11 mouse cellular contexts compared by ENCODE assay signal in genomic region chr1:179847173-179847572, GRCm38 (mm10). TPM values are rescaled to one million over a fixed set of nuclear protein-coding genes. Genes with fewer than 3 reads are reported as not detected.
DNase-seq lines count a peak whose midpoint lies in the region; ATAC-seq and TF ChIP-seq lines count a peak whose summit lies in the region.
"Had no signal": no experiment of that assay in that cellular context is flagged by ENCODE, and none has a peak within 500 bp of the region (broad histone marks: within the 10 kb centered on the region; RNA-seq: fewer than 3 reads in every experiment).

No protein-coding gene starts in this region.

- no peak for ATAC-seq in heart, embryonic 14.5 days (ENCODE audit: insufficient number of reproducible peaks, insufficient read depth, low FRiP score, low read depth)
- ATAC-seq in lung, embryonic 16.5 days (ENCODE audit: low read depth): no peak
- ATAC-seq in limb, embryonic 14.5 days (ENCODE audit: low FRiP score, low read depth): no peak
- ATAC-seq in midbrain, embryonic 14.5 days (ENCODE audit: low FRiP score, low TSS enrichment): no peak
- no peak for ATAC-seq in neural tube, embryonic 15.5 days (ENCODE audit: low FRiP score)

- peak overlapping the region; percentile 75; the same call in 1 of the 2 replicates for H3K9ac ChIP-seq in heart, embryonic 14.5 days (ENCODE audit: low read length)
- H3K9ac ChIP-seq in lung, embryonic 16.5 days (ENCODE audit: low read length): peak overlapping the region; percentile 75
- H3K9ac ChIP-seq in limb, embryonic 14.5 days (ENCODE audit: low read depth, low read length, severe bottlenecking): peak overlapping the region; percentile 38; the same call in 1 of the 2 replicates
- H3K9ac ChIP-seq in midbrain, embryonic 14.5 days (replicated peaks; ENCODE audit: low read length): no peak overlapping the region
- no peak overlapping the region for H3K9ac ChIP-seq in neural tube, embryonic 15.5 days (replicated peaks)

- H3K4me2 ChIP-seq in heart, embryonic 14.5 days (ENCODE audit: low read length): peak overlapping the region; percentile 65
- H3K4me2 ChIP-seq in lung, embryonic 16.5 days (ENCODE audit: low read depth, low read length): peak overlapping the region; percentile 73; the same call in 1 of the 2 replicates
- peak overlapping the region; percentile 71; the same call in 1 of the 2 replicates for H3K4me2 ChIP-seq in limb, embryonic 14.5 days (replicated peaks; ENCODE audit: low read depth, low read length, severe bottlenecking)
- no peak overlapping the region for H3K4me2 ChIP-seq in midbrain, embryonic 14.5 days (ENCODE audit: low read length)
- H3K4me2 ChIP-seq in neural tube, embryonic 15.5 days: no peak overlapping the region

- 0 out of 4 replicates have a peak overlapping the region, but pooled peaks of 1 of the 2 experiments have one; percentile 50 for H3K4me3 ChIP-seq in heart, embryonic 14.5 days (ENCODE audit: control insufficient read depth in 1 of 2, insufficient read depth in 1 of 2, low read depth in 1 of 2, low read length in 2 of 2)
- no peak overlapping the region for H3K4me3 ChIP-seq in lung, embryonic 16.5 days (ENCODE audit: low read length)
- no peak overlapping the region for H3K4me3 ChIP-seq in limb, embryonic 14.5 days (replicated peaks; ENCODE audit: low read length)
- H3K4me3 ChIP-seq in midbrain, embryonic 14.5 days (replicated peaks; ENCODE audit: low read depth, low read length): no peak overlapping the region
- H3K4me3 ChIP-seq in neural tube, embryonic 15.5 days (replicated peaks): no peak overlapping the region

- WGBS in heart, embryonic 14.5 days: 47% methylated on average over 7 of the region's 7 CpGs
- 39% methylated on average over 7 of the region's 7 CpGs for WGBS in lung, embryonic 16.5 days
- WGBS in limb, embryonic 14.5 days: 45% methylated on average over 7 of the region's 7 CpGs
- 61% methylated on average over 7 of the region's 7 CpGs for WGBS in midbrain, embryonic 14.5 days
- 46% methylated on average over 7 of the region's 7 CpGs for WGBS in neural tube, embryonic 15.5 days

- no peak for TF ChIP-seq POLR2A in limb, embryonic 14.5 days (IDR thresholded peaks at IDR 0.05; ENCODE audit: borderline replicate concordance, extremely low read depth, insufficient read depth, insufficient read length)

- H3K27ac ChIP-seq in heart, embryonic 14.5 days (replicated peaks in 1 of 2; ENCODE audit: control insufficient read depth in 1 of 2, insufficient read depth in 1 of 2, low read depth in 2 of 2, low read length in 2 of 2): no peak overlapping the region
- no peak overlapping the region for H3K27ac ChIP-seq in lung, embryonic 16.5 days (ENCODE audit: low read length)
- no peak overlapping the region for H3K27ac ChIP-seq in limb, embryonic 14.5 days (replicated peaks; ENCODE audit: low read depth, low read length)
- H3K27ac ChIP-seq in midbrain, embryonic 14.5 days (replicated peaks; ENCODE audit: low read depth, low read length): no peak overlapping the region
- H3K27ac ChIP-seq in neural tube, embryonic 15.5 days (replicated peaks): no peak overlapping the region
- H3K27ac ChIP-seq: midbrain, embryonic 15.5 days had no signal

- DNase-seq in heart, adult 9 months (ENCODE audit: low spot score in 2 of 2): no peak
- DNase-seq in lung, postnatal 4 days: no peak
- no peak for DNase-seq in limb, embryonic 14.5 days (ENCODE audit: low spot score)
- DNase-seq in midbrain, embryonic 14.5 days: no peak

- H3K27me3 ChIP-seq in heart, embryonic 14.5 days (ENCODE audit: control insufficient read depth, insufficient read depth, low read length): no peaks in the 10 kb centered on the region
- no peaks in the 10 kb centered on the region for H3K27me3 ChIP-seq in lung, embryonic 16.5 days (ENCODE audit: control insufficient read depth, insufficient read depth, low read depth, low read length)
- H3K27me3 ChIP-seq in limb, embryonic 14.5 days (ENCODE audit: control insufficient read depth, insufficient read depth, low read length): no peaks in the 10 kb centered on the region
- no peaks in the 10 kb centered on the region for H3K27me3 ChIP-seq in midbrain, embryonic 14.5 days (ENCODE audit: control insufficient read depth, insufficient read depth, low read length)
- H3K27me3 ChIP-seq in neural tube, embryonic 15.5 days (replicated peaks): no peaks in the 10 kb centered on the region
- H3K27me3 ChIP-seq: midbrain, embryonic 15.5 days had no signal

- no peaks in the 10 kb centered on the region for H3K36me3 ChIP-seq in heart, embryonic 14.5 days (ENCODE audit: control insufficient read depth, insufficient read depth, low read length)
- no peaks in the 10 kb centered on the region for H3K36me3 ChIP-seq in lung, embryonic 16.5 days (ENCODE audit: control insufficient read depth, insufficient read depth, low read length)
- no peaks in the 10 kb centered on the region for H3K36me3 ChIP-seq in limb, embryonic 14.5 days (ENCODE audit: control insufficient read depth, insufficient read depth, low read length)
- H3K36me3 ChIP-seq in midbrain, embryonic 14.5 days (ENCODE audit: control insufficient read depth, insufficient read depth, low read length): no peaks in the 10 kb centered on the region
- no peaks in the 10 kb centered on the region for H3K36me3 ChIP-seq in neural tube, embryonic 15.5 days
- H3K36me3 ChIP-seq: midbrain, embryonic 15.5 days had no signal

- no peaks in the 10 kb centered on the region for H3K9me3 ChIP-seq in heart, embryonic 14.5 days (ENCODE audit: control insufficient read depth, low read length)
- H3K9me3 ChIP-seq in lung, embryonic 16.5 days (ENCODE audit: control insufficient read depth, low read length): no peaks in the 10 kb centered on the region
- H3K9me3 ChIP-seq in limb, embryonic 14.5 days (ENCODE audit: control insufficient read depth, low read length): no peaks in the 10 kb centered on the region
- no peaks in the 10 kb centered on the region for H3K9me3 ChIP-seq in midbrain, embryonic 14.5 days (ENCODE audit: control insufficient read depth, low read length)
- H3K9me3 ChIP-seq in neural tube, embryonic 15.5 days (replicated peaks): no peaks in the 10 kb centered on the region
- H3K9me3 ChIP-seq: midbrain, embryonic 15.5 days had no signal

- H3K4me1 ChIP-seq in heart, embryonic 14.5 days (ENCODE audit: control insufficient read depth in 2 of 2, insufficient read depth in 2 of 2, low read length in 2 of 2): peaks cover 5 to 9% of the 10 kb centered on the region in 2 experiments; a peak in 3 of 4 replicates
- H3K4me1 ChIP-seq in lung, embryonic 16.5 days (replicated peaks; ENCODE audit: control insufficient read depth, insufficient read depth, low read length): peaks cover 13% of the 10 kb centered on the region
- peaks cover 6% of the 10 kb centered on the region; the same call in 1 of the 2 replicates for H3K4me1 ChIP-seq in limb, embryonic 14.5 days (ENCODE audit: control insufficient read depth, insufficient read depth, low read length)
- H3K4me1 ChIP-seq in midbrain, embryonic 14.5 days (ENCODE audit: control insufficient read depth, insufficient read depth, low read length): no peaks in the 10 kb centered on the region
- peaks cover 4% of the 10 kb centered on the region; the same call in 1 of the 2 replicates for H3K4me1 ChIP-seq in neural tube, embryonic 15.5 days
- H3K4me1 ChIP-seq: midbrain, embryonic 15.5 days had no signal

RNA-seq across cellular contexts. Expression of gene Ahctf1, which starts 43.7 kb away (rescaled TPM):
- polyA plus RNA-seq in heart, embryonic 14.5 days (2014; fragmentation: Nextera tagmentation; extraction: Ambion mirVana): 18.9 and 20.0 TPM in 2 replicates
- polyA plus RNA-seq in lung, embryonic 16.5 days (2015; fragmentation: Nextera tagmentation; extraction: Ambion mirVana): 17.7 and 19.6 TPM in 2 replicates
- 28.1 and 31.5 TPM in 2 replicates for polyA plus RNA-seq in limb, embryonic 14.5 days (2012; rRNA removed)
- 28.2 and 30.6 TPM in 2 replicates for polyA plus RNA-seq in limb, embryonic 14.5 days (2014; fragmentation: Nextera tagmentation; extraction: Ambion mirVana)
- 19.3 and 24.2 TPM in 2 replicates for polyA plus RNA-seq in midbrain, embryonic 14.5 days (2014; fragmentation: Nextera tagmentation; extraction: Ambion mirVana)
- 16.2 and 16.7 TPM in 2 replicates for polyA plus RNA-seq in neural tube, embryonic 15.5 days (2015; fragmentation: Nextera tagmentation; extraction: Ambion mirVana)

RNA-seq across cellular contexts. Expression of gene Gm10518, which starts 44.0 kb away (rescaled TPM):
- 0.20 TPM in 1 of 2 replicates, not detected in the other for polyA plus RNA-seq in heart, embryonic 14.5 days (2014; fragmentation: Nextera tagmentation; extraction: Ambion mirVana)
- not detected in 2 replicates for polyA plus RNA-seq in lung, embryonic 16.5 days (2015; fragmentation: Nextera tagmentation; extraction: Ambion mirVana)
- polyA plus RNA-seq in limb, embryonic 14.5 days (2012; rRNA removed): not detected in 2 replicates
- polyA plus RNA-seq in limb, embryonic 14.5 days (2014; fragmentation: Nextera tagmentation; extraction: Ambion mirVana): 0.25 TPM in 1 of 2 replicates, not detected in the other
- polyA plus RNA-seq in midbrain, embryonic 14.5 days (2014; fragmentation: Nextera tagmentation; extraction: Ambion mirVana): not detected in 2 replicates
- not detected in 2 replicates for polyA plus RNA-seq in neural tube, embryonic 15.5 days (2015; fragmentation: Nextera tagmentation; extraction: Ambion mirVana)
- polyA plus RNA-seq: brain, embryonic 14.5 days; CD4-positive, CD25-positive, alpha-beta regulatory T cell, adult 4 months; spleen, adult 2 months had no signal

Comparison
In these comparisons a context has a peak if more than half of its experiments do, and no peak if none do; other contexts are left out.
1. H3K4me2 ChIP-seq: peak in heart, embryonic 14.5 days (single experiment), lung, embryonic 16.5 days (single experiment) and limb, embryonic 14.5 days (single experiment); none in midbrain, embryonic 14.5 days (single experiment) and neural tube, embryonic 15.5 days (single experiment).
2. H3K9ac ChIP-seq: peak in heart, embryonic 14.5 days (single experiment), lung, embryonic 16.5 days (single experiment) and limb, embryonic 14.5 days (single experiment); none in midbrain, embryonic 14.5 days (single experiment) and neural tube, embryonic 15.5 days (single experiment).